Mouse (Mus musculus) lung, embryonic 16.5 days (tissue): ENCODE measurements at regions not wholly inside any gene's neighbourhood (a gene's known extent, or its start where the extent isn't known, plus 50 kb on each side); places are given as distances from the start of the nearest gene placed in this dataset.

Source experiments
- ATAC-seq: fragments of 200-750 bp; cut with Nextera tagmentation; 2 replicates; pipeline ENCODE4 v1.8.0; 2017; ENCODE audit warnings: low read depth, mild to moderate bottlenecking, moderate library complexity
- H3K27ac ChIP-seq: fragments of 300-500 bp; sonication (generic); 2 replicates; pipeline ENCODE4 v1.5.1; 2014; ENCODE audit warnings: mild to moderate bottlenecking, control low read depth, low read length
- H3K27me3 ChIP-seq: fragments of 300-500 bp; sonication (generic); 2 replicates; pipeline ENCODE4 v1.6.1; 2014; ENCODE audit warnings: low read depth, low read length, mixed read lengths; ENCODE audit not compliant: control insufficient read depth, insufficient read depth
- H3K36me3 ChIP-seq: fragments of 300-500 bp; sonication (generic); 2 replicates; pipeline ENCODE4 v1.6.1; 2014; ENCODE audit warnings: low read length; ENCODE audit not compliant: control insufficient read depth, insufficient read depth
- H3K4me1 ChIP-seq: fragments of 300-500 bp; sonication (generic); replicated peaks from 2 replicates; pipeline ENCODE4 v1.6.1; 2014; ENCODE audit warnings: low read length, mixed read lengths; ENCODE audit not compliant: control insufficient read depth, insufficient read depth
- H3K4me2 ChIP-seq: fragments of 300-500 bp; sonication (generic); 2 replicates; pipeline ENCODE4 v1.6.1; 2014; ENCODE audit warnings: low read depth, low read length, control low read depth
- H3K4me3 ChIP-seq: fragments of 300-500 bp; sonication (generic); 2 replicates; pipeline ENCODE4 v1.5.1; 2014; ENCODE audit warnings: mild to moderate bottlenecking, low read length, control low read depth
- H3K9ac ChIP-seq: fragments of 300-500 bp; sonication (generic); 2 replicates; pipeline ENCODE4 v1.6.1; 2014; ENCODE audit warnings: low read length, control low read depth
- H3K9me3 ChIP-seq: fragments of 300-500 bp; sonication (generic); 2 replicates; pipeline ENCODE4 v1.6.1; 2016; ENCODE audit warnings: low read length; ENCODE audit not compliant: control insufficient read depth
- WGBS: fragments of 180-500 bp; shearing (Covaris S2); extraction: QIAGEN DNeasy Blood & Tissue Kit; methylation state at CpG from one replicate; pipeline ENCODE4 v1.1.7; 2014; 5-methylcytosine and 5-hydroxymethylcytosine counted together

GRCm38 (mm10) chr3:62985033-62985432 is 256.3 kb upstream of the Mme start:
- no peaks in the 10 kb centered on the region for H3K9me3 ChIP-seq
- no peak overlapping the region for H3K4me2 ChIP-seq
- no peak overlapping the region for H3K27ac ChIP-seq
- H3K9ac ChIP-seq: no peak overlapping the region
- no peaks in the 10 kb centered on the region for H3K27me3 ChIP-seq
- no peaks in the 10 kb centered on the region for H3K36me3 ChIP-seq
- no peaks in the 10 kb centered on the region for H3K4me1 ChIP-seq
- H3K4me3 ChIP-seq: no peak overlapping the region
- 41% methylated on average over 4 of the region's 4 CpGs for WGBS
- ATAC-seq: no peak

- Histone ChIP-seq H3K4me3 (no peak overlapping the region), H3K4me1 (no peaks in the 10 kb centered on the region), H3K27ac (no peak overlapping the region), H3K9me3 (no peaks in the 10 kb centered on the region), H3K27me3 (no peaks in the 10 kb centered on the region), H3K36me3 (no peaks in the 10 kb centered on the region), H3K9ac (no peak overlapping the region), H3K4me2 (no peak overlapping the region)
- 87% methylated on average over 1 of the region's 1 CpGs for WGBS
- no peak for ATAC-seq
These were observed 264.4 kb upstream of the Mme start for GRCm38 (mm10) chr3:62976906-62977305.

GRCm38 (mm10) chr3:62963244-62963643 is 278.1 kb upstream of the Mme start:
- no peak overlapping the region for H3K4me2 ChIP-seq
- H3K4me1 ChIP-seq: no peaks in the 10 kb centered on the region
- H3K9ac ChIP-seq: no peak overlapping the region
- H3K27ac ChIP-seq: no peak overlapping the region
- no peaks in the 10 kb centered on the region for H3K27me3 ChIP-seq
- no peaks in the 10 kb centered on the region for H3K9me3 ChIP-seq
- 13% methylated on average over 1 of the region's 1 CpGs for WGBS
- H3K4me3 ChIP-seq: no peak overlapping the region
- H3K36me3 ChIP-seq: no peaks in the 10 kb centered on the region
- ATAC-seq: 0 out of 2 replicates have a peak, but pooled peaks have one; percentile 41

- WGBS: 14% methylated on average over 4 of the region's 4 CpGs
- no peaks in the 10 kb centered on the region for H3K4me1 ChIP-seq
- no peaks in the 10 kb centered on the region for H3K36me3 ChIP-seq
- no peaks in the 10 kb centered on the region for H3K9me3 ChIP-seq
- ATAC-seq: peak; percentile 65; the same call in 1 of the 2 replicates
- no peak overlapping the region for H3K9ac ChIP-seq
- H3K4me3 ChIP-seq: no peak overlapping the region
- H3K27ac ChIP-seq: no peak overlapping the region
- no peaks in the 10 kb centered on the region for H3K27me3 ChIP-seq
- H3K4me2 ChIP-seq: no peak overlapping the region
These were observed 278.7 kb upstream of the Mme start for GRCm38 (mm10) chr3:62962608-62963007.

- no peaks in the 10 kb centered on the region for H3K36me3 ChIP-seq
- no peak for ATAC-seq
- H3K4me3 ChIP-seq: no peak overlapping the region
- no peaks in the 10 kb centered on the region for H3K27me3 ChIP-seq
- H3K4me2 ChIP-seq: no peak overlapping the region
- H3K27ac ChIP-seq: no peak overlapping the region
- no peaks in the 10 kb centered on the region for H3K4me1 ChIP-seq
- no peaks in the 10 kb centered on the region for H3K9me3 ChIP-seq
- H3K9ac ChIP-seq: no peak overlapping the region
These were observed 296.0 kb upstream of the Mme start for GRCm38 (mm10) chr3:62945356-62945755.

- Histone ChIP-seq H3K4me1 (no peaks in the 10 kb centered on the region), H3K27ac (no peak overlapping the region), H3K4me2 (no peak overlapping the region), H3K36me3 (no peaks in the 10 kb centered on the region), H3K4me3 (no peak overlapping the region), H3K9me3 (no peaks in the 10 kb centered on the region), H3K9ac (no peak overlapping the region), H3K27me3 (no peaks in the 10 kb centered on the region)
- 77% methylated on average over 1 of the region's 1 CpGs for WGBS
- no peak for ATAC-seq
These were observed 302.7 kb upstream of the Mme start for GRCm38 (mm10) chr3:62938601-62939000.

- H3K4me1 ChIP-seq: no peaks in the 10 kb centered on the region
- H3K36me3 ChIP-seq: no peaks in the 10 kb centered on the region
- no peak overlapping the region for H3K4me2 ChIP-seq
- no peak overlapping the region for H3K27ac ChIP-seq
- no peak for ATAC-seq
- H3K27me3 ChIP-seq: no peaks in the 10 kb centered on the region
- WGBS: 0% methylated on average over 1 of the region's 1 CpGs
- H3K9me3 ChIP-seq: no peaks in the 10 kb centered on the region
- no peak overlapping the region for H3K9ac ChIP-seq
- H3K4me3 ChIP-seq: no peak overlapping the region
These were observed 316.9 kb upstream of the Mme start for GRCm38 (mm10) chr3:62924441-62924840.

- Histone ChIP-seq H3K4me2 (no peak overlapping the region), H3K4me1 (no peaks in the 10 kb centered on the region), H3K9me3 (no peaks in the 10 kb centered on the region), H3K36me3 (no peaks in the 10 kb centered on the region), H3K9ac (no peak overlapping the region), H3K27me3 (no peaks in the 10 kb centered on the region), H3K27ac (no peak overlapping the region), H3K4me3 (no peak overlapping the region)
- ATAC-seq: no peak
- 5% methylated on average over 1 of the region's 1 CpGs for WGBS
These were observed 312.0 kb upstream of the Gpr149 start for GRCm38 (mm10) chr3:62916899-62917298.

- Histone ChIP-seq H3K27me3 (no peaks in the 10 kb centered on the region), H3K9me3 (no peaks in the 10 kb centered on the region), H3K4me2 (no peak overlapping the region), H3K27ac (no peak overlapping the region), H3K4me3 (no peak overlapping the region), H3K9ac (no peak overlapping the region), H3K36me3 (no peaks in the 10 kb centered on the region), H3K4me1 (no peaks in the 10 kb centered on the region)
- ATAC-seq: no peak
These were observed 280.2 kb upstream of the Gpr149 start for GRCm38 (mm10) chr3:62885104-62885503.

- ATAC-seq: no peak
- Histone ChIP-seq H3K9me3 (no peaks in the 10 kb centered on the region), H3K36me3 (no peaks in the 10 kb centered on the region), H3K4me2 (no peak overlapping the region), H3K27ac (no peak overlapping the region), H3K4me3 (no peak overlapping the region), H3K27me3 (no peaks in the 10 kb centered on the region), H3K4me1 (no peaks in the 10 kb centered on the region), H3K9ac (no peak overlapping the region)
- WGBS: 72% methylated on average over 3 of the region's 3 CpGs
These were observed 277.6 kb upstream of the Gpr149 start for GRCm38 (mm10) chr3:62882310-62883073.
